Mouse (Mus musculus): ENCODE results near the gene Prkce. TPM values are rescaled to one million over a fixed set of nuclear protein-coding genes. Genes with fewer than 3 reads are reported as not detected.

The Prkce gene
- polyA plus RNA-seq, 1 experiment from 2014 or later = 3.1 TPM

- Histone ChIP-seq H3K27ac (no peak overlapping the region), H3K4me1 (peaks cover 17% of the 10 kb centered on the region), H3K27me3 (ENCODE audit: poor library complexity, severe bottlenecking) (no peaks in the 10 kb centered on the region), H3K36me3 (replicated peaks) (no peaks in the 10 kb centered on the region), H3K4me3 (no peak overlapping the region), H3K9me3 (no peaks in the 10 kb centered on the region)
- WGBS = 90% methylated on average over 1 of the region's 1 CpGs
- no peak for DNase-seq (ENCODE audit: extremely low spot score, low spot score)
Observed at GRCm38 (mm10) chr17:86187777-86188176, 20.2 kb downstream of the Prkce start.

- no peak for DNase-seq (ENCODE audit: extremely low spot score, low spot score)
- no peaks in the 10 kb centered on the region for H3K9me3 ChIP-seq
- H3K4me3 ChIP-seq = no peak overlapping the region
- H3K27me3 ChIP-seq (ENCODE audit: poor library complexity, severe bottlenecking) = no peaks in the 10 kb centered on the region
- H3K4me1 ChIP-seq = no peaks in the 10 kb centered on the region
- H3K27ac ChIP-seq = no peak overlapping the region
- H3K36me3 ChIP-seq (replicated peaks) = no peaks in the 10 kb centered on the region
- 92% methylated on average over 6 of the region's 6 CpGs for WGBS
Observed at GRCm38 (mm10) chr17:86193979-86194378, 26.4 kb downstream of the Prkce start.

GRCm38 (mm10) chr17:86194921-86195320, 27.3 kb downstream of the Prkce start:
- H3K4me3 ChIP-seq = no peak overlapping the region
- H3K9me3 ChIP-seq = no peaks in the 10 kb centered on the region
- H3K36me3 ChIP-seq (replicated peaks) = no peaks in the 10 kb centered on the region
- no peaks in the 10 kb centered on the region for H3K27me3 ChIP-seq (ENCODE audit: poor library complexity, severe bottlenecking)
- H3K27ac ChIP-seq = no peak overlapping the region
- WGBS = 91% methylated on average over 8 of the region's 8 CpGs
- no peak for DNase-seq (ENCODE audit: extremely low spot score, low spot score)
- no peaks in the 10 kb centered on the region for H3K4me1 ChIP-seq

- WGBS = 93% methylated on average over 16 of the region's 16 CpGs
- Histone ChIP-seq H3K4me3 (no peak overlapping the region), H3K4me1 (peaks cover 6% of the 10 kb centered on the region; the same call in 1 of the 2 replicates), H3K36me3 (replicated peaks) (no peaks in the 10 kb centered on the region), H3K27ac (no peak overlapping the region), H3K9me3 (no peaks in the 10 kb centered on the region), H3K27me3 (ENCODE audit: poor library complexity, severe bottlenecking) (no peaks in the 10 kb centered on the region)
- DNase-seq (ENCODE audit: extremely low spot score, low spot score) = no peak
Observed at GRCm38 (mm10) chr17:86198496-86199465, 31.2 kb downstream of the Prkce start.

GRCm38 (mm10) chr17:86201981-86202380, 34.4 kb downstream of the Prkce start:
- Histone ChIP-seq H3K4me1 (peaks cover 12% of the 10 kb centered on the region), H3K27me3 (ENCODE audit: poor library complexity, severe bottlenecking) (no peaks in the 10 kb centered on the region), H3K36me3 (replicated peaks) (no peaks in the 10 kb centered on the region), H3K27ac (no peak overlapping the region), H3K4me3 (no peak overlapping the region), H3K9me3 (no peaks in the 10 kb centered on the region)
- WGBS = 96% methylated on average over 7 of the region's 7 CpGs
- no peak for DNase-seq (ENCODE audit: extremely low spot score, low spot score)

- WGBS = 91% methylated on average over 6 of the region's 6 CpGs
- DNase-seq (ENCODE audit: extremely low spot score, low spot score) = no peak
- Histone ChIP-seq H3K27ac (no peak overlapping the region), H3K27me3 (ENCODE audit: poor library complexity, severe bottlenecking) (no peaks in the 10 kb centered on the region), H3K4me3 (no peak overlapping the region), H3K36me3 (replicated peaks) (no peaks in the 10 kb centered on the region), H3K9me3 (no peaks in the 10 kb centered on the region), H3K4me1 (peaks cover 12% of the 10 kb centered on the region)
Observed at GRCm38 (mm10) chr17:86202972-86203371, 35.4 kb downstream of the Prkce start.

- no peak overlapping the region for H3K27ac ChIP-seq
- WGBS = 80% methylated on average over 20 of the region's 20 CpGs
- no peaks in the 10 kb centered on the region for H3K9me3 ChIP-seq
- no peak for DNase-seq (ENCODE audit: extremely low spot score, low spot score)
- no peaks in the 10 kb centered on the region for H3K36me3 ChIP-seq (replicated peaks)
- H3K4me1 ChIP-seq = peaks cover 12% of the 10 kb centered on the region
- H3K4me3 ChIP-seq = no peak overlapping the region
- H3K27me3 ChIP-seq (ENCODE audit: poor library complexity, severe bottlenecking) = no peaks in the 10 kb centered on the region
Observed at GRCm38 (mm10) chr17:86203531-86204450, 36.2 kb downstream of the Prkce start.

- Histone ChIP-seq H3K27ac (no peak overlapping the region), H3K4me3 (no peak overlapping the region), H3K4me1 (peaks cover 12% of the 10 kb centered on the region), H3K9me3 (no peaks in the 10 kb centered on the region), H3K36me3 (replicated peaks) (no peaks in the 10 kb centered on the region), H3K27me3 (ENCODE audit: poor library complexity, severe bottlenecking) (no peaks in the 10 kb centered on the region)
- 92% methylated on average over 8 of the region's 8 CpGs for WGBS
- DNase-seq (ENCODE audit: extremely low spot score, low spot score) = no peak
Observed at GRCm38 (mm10) chr17:86206289-86206688, 38.7 kb downstream of the Prkce start.

GRCm38 (mm10) chr17:86208057-86208820, 40.7 kb downstream of the Prkce start:
- no peaks in the 10 kb centered on the region for H3K27me3 ChIP-seq (ENCODE audit: poor library complexity, severe bottlenecking)
- no peaks in the 10 kb centered on the region for H3K36me3 ChIP-seq (replicated peaks)
- DNase-seq (ENCODE audit: extremely low spot score, low spot score) = no peak
- H3K27ac ChIP-seq = no peak overlapping the region
- peaks cover 12% of the 10 kb centered on the region for H3K4me1 ChIP-seq
- 92% methylated on average over 17 of the region's 17 CpGs for WGBS
- no peak overlapping the region for H3K4me3 ChIP-seq
- H3K9me3 ChIP-seq = no peaks in the 10 kb centered on the region

GRCm38 (mm10) chr17:86208821-86209186, 41.2 kb downstream of the Prkce start:
- Histone ChIP-seq H3K36me3 (replicated peaks) (no peaks in the 10 kb centered on the region), H3K9me3 (no peaks in the 10 kb centered on the region), H3K4me1 (peaks cover 6% of the 10 kb centered on the region), H3K4me3 (no peak overlapping the region), H3K27me3 (ENCODE audit: poor library complexity, severe bottlenecking) (no peaks in the 10 kb centered on the region), H3K27ac (no peak overlapping the region)
- DNase-seq (ENCODE audit: extremely low spot score, low spot score) = no peak
- 86% methylated on average over 5 of the region's 5 CpGs for WGBS

GRCm38 (mm10) chr17:86209680-86210251, 42.2 kb downstream of the Prkce start:
- Histone ChIP-seq H3K36me3 (replicated peaks) (no peaks in the 10 kb centered on the region), H3K27ac (no peak overlapping the region), H3K27me3 (ENCODE audit: poor library complexity, severe bottlenecking) (no peaks in the 10 kb centered on the region), H3K9me3 (no peaks in the 10 kb centered on the region), H3K4me3 (no peak overlapping the region), H3K4me1 (peaks cover 8% of the 10 kb centered on the region)
- DNase-seq (ENCODE audit: extremely low spot score, low spot score) = no peak
- WGBS = 87% methylated on average over 13 of the region's 13 CpGs

- WGBS = 95% methylated on average over 3 of the region's 3 CpGs
- no peak overlapping the region for H3K4me3 ChIP-seq
- no peaks in the 10 kb centered on the region for H3K36me3 ChIP-seq (replicated peaks)
- DNase-seq (ENCODE audit: extremely low spot score, low spot score) = no peak
- H3K9me3 ChIP-seq = no peaks in the 10 kb centered on the region
- peaks cover 5% of the 10 kb centered on the region for H3K4me1 ChIP-seq
- H3K27ac ChIP-seq = no peak overlapping the region
- no peaks in the 10 kb centered on the region for H3K27me3 ChIP-seq (ENCODE audit: poor library complexity, severe bottlenecking)
Observed at GRCm38 (mm10) chr17:86212204-86212603, 44.6 kb downstream of the Prkce start.
